Mouse (Mus musculus) lung, adult 2 months (tissue): ENCODE results near the gene Hyal2.

Experiments used
- CTCF ChIP-seq: fragments of 200-500 bp; IDR thresholded peaks from 2 replicates; pipeline ENCODE4 v1.5.1; 2011; ENCODE audit warnings: mild to moderate bottlenecking, low read length, control low read depth; ENCODE audit not compliant: insufficient read depth
- POLR2A ChIP-seq: fragments of 200-500 bp; IDR thresholded peaks from 2 replicates; pipeline ENCODE4 v1.6.1; 2011; ENCODE audit warnings: low read depth, mild to moderate bottlenecking, control low read depth, low read length, borderline replicate concordance; ENCODE audit errors: extremely low read depth

- TF ChIP-seq POLR2A = no peak
- no peak for TF ChIP-seq CTCF
These were observed 39.3 kb downstream of the Hyal2 start for GRCm38 (mm10) chr9:107607036-107607435.
